Mouse (Mus musculus) lung, adult 2 months (tissue): Measurements from ENCODE around the gene Akip1.

Experiments used
- CTCF ChIP-seq: fragments of 200-500 bp; IDR thresholded peaks from 2 replicates; pipeline ENCODE4 v1.5.1; 2011; ENCODE audit warnings: mild to moderate bottlenecking, low read length, control low read depth; ENCODE audit not compliant: insufficient read depth
- POLR2A ChIP-seq: fragments of 200-500 bp; IDR thresholded peaks from 2 replicates; pipeline ENCODE4 v1.6.1; 2011; ENCODE audit warnings: low read depth, mild to moderate bottlenecking, control low read depth, low read length, borderline replicate concordance; ENCODE audit errors: extremely low read depth

DNA sequence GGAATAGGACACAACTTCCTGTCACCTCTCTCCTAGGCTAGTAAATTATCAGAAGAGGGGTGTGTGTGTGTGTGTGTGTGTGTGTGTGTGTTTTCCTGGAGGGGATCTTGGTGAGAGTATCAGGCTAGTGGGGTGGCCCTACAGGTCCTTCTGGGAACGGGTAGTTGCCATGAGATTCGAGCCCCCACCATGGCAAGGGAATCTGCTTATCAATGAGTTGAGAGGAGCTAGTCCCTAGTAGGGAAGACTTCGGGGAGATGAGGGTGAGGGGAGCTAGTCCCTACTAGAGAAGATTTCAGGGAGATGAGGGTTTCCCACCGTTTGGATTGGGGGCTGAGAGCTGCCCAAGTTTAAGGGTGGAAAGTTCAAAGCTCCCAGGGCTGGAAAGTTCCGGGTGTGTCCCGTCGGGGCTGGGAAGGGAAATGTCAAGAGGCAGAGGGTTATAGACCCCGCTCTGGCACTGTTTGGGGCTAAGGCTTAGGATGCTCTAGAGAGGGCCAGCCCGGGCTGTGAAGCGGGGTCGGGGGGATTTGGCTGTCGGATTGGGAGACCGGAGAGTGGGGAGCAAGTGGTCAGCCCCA is 48.0 kb downstream of the Akip1 start:
- TF ChIP-seq POLR2A: no peak
- TF ChIP-seq CTCF: no peak
